Mouse (Mus musculus): Measurements from ENCODE around the gene S100z. TPM values are rescaled to one million over a fixed set of nuclear protein-coding genes. Genes with fewer than 3 reads are reported as not detected.

Gene S100z
- 2.0 TPM for polyA plus RNA-seq (2014; fragmentation: Illumina TruSeq; extraction: RNeasy Lipid Tissue Mini Kit (QIAGEN cat#74804); ENCODE audit: low read depth, low replicate concordance)

DNA sequence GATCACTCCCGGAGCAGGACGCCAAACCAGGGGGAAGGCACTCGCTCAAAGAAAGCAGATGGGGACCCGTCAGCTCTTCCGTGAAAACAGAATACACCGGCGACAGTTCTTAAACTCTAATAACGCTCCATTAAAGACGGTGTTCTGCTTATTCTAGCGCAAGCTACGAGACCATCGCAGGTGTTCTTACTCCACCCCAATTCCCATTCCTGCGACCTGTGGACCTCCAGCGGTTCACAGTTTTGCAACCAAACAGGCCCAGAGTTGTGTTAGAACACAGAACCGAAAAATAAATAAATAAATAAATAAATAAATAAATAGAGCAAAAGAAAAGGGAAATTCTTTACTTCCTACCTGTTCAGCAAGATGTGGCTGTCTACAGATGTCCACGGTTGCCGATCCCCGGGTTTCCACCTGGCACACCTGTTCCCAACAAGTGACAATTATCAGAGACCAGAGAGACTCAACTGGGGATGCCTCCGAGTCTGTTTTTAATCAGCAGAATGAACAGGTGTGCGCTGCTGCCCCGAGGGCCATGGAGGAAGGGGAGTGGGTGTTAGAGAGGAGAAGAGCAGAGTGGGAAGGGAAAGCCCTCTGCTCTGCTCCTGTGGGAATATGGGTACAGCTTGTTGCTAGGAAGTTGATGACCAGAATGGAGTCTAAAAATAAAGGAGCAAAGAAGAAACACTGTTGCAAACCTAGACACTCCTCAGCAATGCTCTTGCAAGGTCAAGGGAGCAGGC lies at the start of gene S100z:
Gene S100z (minus strand): TSS at position 51 of the 743 bp plus-strand sequence.

DNA sequence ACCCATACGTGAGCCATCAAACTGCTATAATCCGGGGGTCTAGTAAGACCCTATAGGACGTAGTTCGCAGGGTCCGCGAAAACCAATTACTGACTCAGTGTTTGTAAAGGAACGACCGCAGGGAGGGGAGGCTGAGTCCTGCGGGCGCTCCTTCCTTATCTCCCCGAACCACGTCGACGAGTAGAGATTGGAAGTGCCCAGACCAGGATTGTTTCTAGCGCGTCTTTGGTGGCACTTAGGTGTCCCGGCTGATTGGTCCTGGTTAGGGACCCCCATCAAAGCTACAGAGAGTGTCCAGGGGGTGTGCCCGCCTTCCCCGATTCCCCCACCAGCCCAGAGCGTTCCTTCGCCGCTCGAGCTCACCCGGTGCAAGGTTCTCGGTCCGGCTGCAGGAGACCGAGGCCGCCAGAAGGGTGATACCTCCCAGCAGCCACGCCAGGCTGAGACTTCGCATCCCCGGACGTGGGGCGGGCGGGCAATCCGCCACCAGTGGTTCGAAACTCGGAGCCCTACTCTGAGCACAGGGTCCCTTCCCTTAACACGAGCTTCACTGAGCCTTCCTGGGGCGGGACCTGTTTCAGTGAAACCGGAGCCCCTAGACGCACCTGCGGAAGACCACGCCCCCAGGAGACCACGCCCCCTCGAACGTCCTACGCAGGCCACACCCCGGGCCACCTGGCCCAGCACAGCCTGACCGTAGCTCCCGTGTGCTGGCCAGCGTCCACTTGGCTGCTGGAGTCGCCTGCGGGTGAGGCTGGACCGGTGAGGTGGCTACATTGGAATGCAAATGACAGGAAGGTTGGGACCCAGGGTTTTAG lies 46.4 kb upstream of the S100z start, which contains the start of gene F2rl1:
Gene F2rl1 (minus strand): TSS at position 554 of the 818 bp plus-strand sequence.

DNA sequence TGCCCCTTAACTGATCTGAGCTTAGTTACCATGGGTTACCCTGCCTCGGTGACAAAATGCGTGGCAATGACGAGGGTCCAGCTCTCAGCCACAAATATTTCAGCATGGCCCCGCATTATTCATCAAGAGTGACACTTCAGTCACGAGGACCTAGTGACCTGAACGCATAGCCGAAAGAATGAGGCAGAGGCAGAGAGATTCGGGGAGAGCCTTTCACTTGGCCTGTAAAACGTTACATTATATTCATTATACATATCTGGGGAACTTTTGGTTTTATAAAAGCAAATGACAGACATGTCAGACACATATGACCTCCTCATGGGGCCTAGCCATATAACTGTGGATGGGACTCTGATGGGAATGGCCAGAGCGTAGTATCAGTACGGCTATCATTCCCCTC lies 33.7 kb downstream of the S100z start, which contains the start of gene Crhbp:
Gene Crhbp (minus strand): TSS at position 101 of the 400 bp plus-strand sequence.

Other genes starting within 250 kb of the S100z start
- gene Pde8b, start 228.4 kb downstream of the S100z start, polyA plus RNA-seq (2014; fragmentation: Illumina TruSeq; extraction: RNeasy Lipid Tissue Mini Kit (QIAGEN cat#74804); ENCODE audit: low read depth, low replicate concordance), result 3.7 TPM
- 14.8 TPM for gene Zbed3, start 155.1 kb downstream of the S100z start, polyA plus RNA-seq (2014; fragmentation: Illumina TruSeq; extraction: RNeasy Lipid Tissue Mini Kit (QIAGEN cat#74804); ENCODE audit: low read depth, low replicate concordance)
- gene Aggf1, start 103.4 kb downstream of the S100z start, polyA plus RNA-seq (2014; fragmentation: Illumina TruSeq; extraction: RNeasy Lipid Tissue Mini Kit (QIAGEN cat#74804); ENCODE audit: low read depth, low replicate concordance), result 15.9 TPM
- gene Crhbp, start 33.8 kb downstream of the S100z start, polyA plus RNA-seq (2014; fragmentation: Illumina TruSeq; extraction: RNeasy Lipid Tissue Mini Kit (QIAGEN cat#74804); ENCODE audit: low read depth, low replicate concordance), result 0.20 TPM
- gene F2rl1, start 46.5 kb upstream of the S100z start, polyA plus RNA-seq (2014; fragmentation: Illumina TruSeq; extraction: RNeasy Lipid Tissue Mini Kit (QIAGEN cat#74804); ENCODE audit: low read depth, low replicate concordance), result not detected
- 3.4 TPM for gene F2r, start 139.8 kb upstream of the S100z start, polyA plus RNA-seq (2014; fragmentation: Illumina TruSeq; extraction: RNeasy Lipid Tissue Mini Kit (QIAGEN cat#74804); ENCODE audit: low read depth, low replicate concordance)
- not detected for gene F2rl2, start 218.1 kb upstream of the S100z start, polyA plus RNA-seq (2014; fragmentation: Illumina TruSeq; extraction: RNeasy Lipid Tissue Mini Kit (QIAGEN cat#74804); ENCODE audit: low read depth, low replicate concordance)

Measured in testis, adult 10 weeks (tissue).